Mouse (Mus musculus): ENCODE data around the gene Pcif1.

DNA sequence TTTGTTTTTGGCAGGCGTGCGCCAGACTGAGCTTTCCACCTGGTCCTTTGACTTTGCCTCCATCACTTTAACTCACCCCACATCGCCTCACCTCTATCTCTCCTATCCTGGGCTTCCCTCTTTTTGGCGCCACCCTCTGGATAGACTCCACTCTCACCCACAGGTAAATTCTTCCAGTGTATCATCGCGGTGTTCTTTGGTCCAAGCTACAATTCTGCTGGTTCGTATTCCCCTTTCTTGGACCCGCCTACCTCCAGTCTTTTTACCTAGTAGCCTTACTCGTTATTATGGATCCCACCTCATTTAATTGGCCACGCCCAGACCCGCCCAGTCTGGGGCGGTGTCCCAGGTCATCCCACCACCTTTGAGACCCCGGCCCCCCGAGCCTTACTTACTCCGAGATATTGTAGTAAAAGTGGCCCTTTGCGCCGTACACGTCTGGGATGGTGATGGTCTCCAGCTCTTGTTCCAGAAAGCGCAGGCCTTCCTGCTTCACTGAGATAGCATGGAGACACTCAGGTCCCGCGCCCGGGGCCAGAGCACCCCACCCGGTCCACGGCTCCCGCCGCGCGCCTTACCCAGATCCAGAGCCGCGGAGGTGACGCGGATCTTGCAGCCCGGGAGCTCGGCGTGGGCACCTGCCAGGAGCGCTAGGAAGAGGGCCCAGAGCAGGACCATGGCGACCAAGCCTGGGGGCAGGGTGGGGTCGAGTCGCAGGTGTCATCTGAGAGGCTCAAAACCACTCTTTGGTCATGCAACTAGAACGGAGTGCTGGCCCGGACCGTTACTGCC is 22.6 kb upstream of the Pcif1 start:
- TF ChIP-seq GATA1 (IDR thresholded peaks at IDR 0.05; ENCODE audit: low read length) (no peak), TAL1 (IDR thresholded peaks at IDR 0.05; ENCODE audit: low read length) (no peak)

Measured in erythroblast, embryonic 14.5 days (primary cell).